Mouse (Mus musculus) thymus, adult 2 months (tissue): ENCODE data around the gene Col4a2.

Experiments
- CTCF ChIP-seq: fragments of 200-500 bp; IDR thresholded peaks from 2 replicates; pipeline ENCODE4 v1.5.1; 2012; ENCODE audit warnings: mild to moderate bottlenecking, control low read depth, low read length, moderate library complexity, borderline replicate concordance; ENCODE audit not compliant: control insufficient read depth, poor library complexity, insufficient read depth; ENCODE audit errors: extremely low read depth
- POLR2A ChIP-seq: fragments of 200-500 bp; IDR thresholded peaks from 2 replicates; pipeline ENCODE4 v1.6.1; 2012; ENCODE audit warnings: mild to moderate bottlenecking, low read length, control low read depth, moderate library complexity; ENCODE audit not compliant: control insufficient read depth, poor library complexity, insufficient read depth; ENCODE audit errors: extremely low read depth

GRCm38 (mm10) chr8:11335238-11335637, 22.6 kb downstream of the Col4a2 start:
- TF ChIP-seq POLR2A (no peak), CTCF (no peak)
